8 mouse cellular contexts compared by ENCODE assay signal in the genomic region with DNA sequence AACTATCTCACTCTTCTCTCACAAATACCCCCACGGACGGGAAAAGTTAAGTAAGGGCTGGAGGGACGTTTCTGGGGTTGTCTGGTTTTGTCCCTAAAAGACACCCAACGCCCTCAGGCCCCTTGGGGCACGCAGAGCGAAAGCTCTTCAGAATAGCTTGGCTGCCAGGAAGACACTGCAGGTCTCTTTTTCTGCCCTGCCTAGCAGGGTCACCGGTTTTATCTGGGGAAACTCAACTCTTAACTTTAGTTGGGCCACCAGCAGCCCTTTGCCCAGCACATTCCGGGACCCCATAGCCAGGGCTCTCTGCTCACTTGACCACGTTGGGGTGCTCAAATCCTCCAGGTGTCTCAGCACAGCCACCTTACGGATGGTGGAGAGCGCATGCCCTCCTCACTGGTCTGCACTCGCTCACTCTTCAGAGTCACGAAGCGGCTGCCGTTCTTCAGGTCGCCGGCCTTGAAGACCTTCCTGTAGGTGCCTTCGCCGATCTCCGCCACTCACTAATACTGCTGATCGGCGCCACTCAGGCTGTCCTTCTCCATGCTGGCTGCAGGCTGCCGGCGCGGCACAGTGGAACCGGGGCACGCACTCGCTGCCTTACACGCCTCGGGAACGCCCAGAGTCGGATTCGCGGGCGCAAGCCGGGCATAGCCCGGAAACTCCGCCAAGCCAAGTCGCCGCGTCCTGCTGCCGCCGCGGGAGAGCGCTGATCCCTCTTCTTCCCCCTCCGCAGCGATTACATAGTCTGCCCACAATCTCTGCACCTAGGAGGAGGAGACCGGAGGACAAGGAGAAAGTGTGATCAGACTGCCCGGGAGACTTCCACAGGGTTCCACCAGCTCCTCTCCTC.
DNase-seq lines count a peak whose midpoint lies in the region; ATAC-seq lines count a peak whose summit lies in the region.

No protein-coding gene starts in this region.

- H3K27ac ChIP-seq in midbrain, embryonic 11.5 days (ENCODE audit: low read depth, low read length) = no peak overlapping the region

- 8% methylated on average over 48 of the region's 49 CpGs for WGBS in midbrain, embryonic 11.5 days

- peak overlapping the region; percentile 48 for H3K4me3 ChIP-seq in midbrain, embryonic 11.5 days (ENCODE audit: low read depth, low read length)

- H3K9ac ChIP-seq in midbrain, embryonic 11.5 days (ENCODE audit: low read length) = peak overlapping the region; percentile 49

- peak; percentile 41 to 80 for DNase-seq in adrenal gland, adult (ENCODE audit: inconsistent age in 2 of 2, low spot score in 1 of 2)
- no peak for DNase-seq in adrenal gland, adult 8-10 months
- DNase-seq in Muller cell, postnatal 12 days (ENCODE audit: inconsistent ontology term) = peak; percentile 60
- peak; percentile 67 for DNase-seq in embryo, embryonic 11 days
- DNase-seq in heart, postnatal 4 days = peak; percentile 51
- peak; percentile 28 for DNase-seq in left cerebral cortex, postnatal 4 days
- peak; percentile 95 for DNase-seq in midbrain, embryonic 11.5 days (ENCODE audit: low spot score, missing footprints)
- DNase-seq in testis, postnatal 10 days (ENCODE audit: low spot score) = peak; percentile 49

- H3K9me3 ChIP-seq in midbrain, embryonic 11.5 days (ENCODE audit: control insufficient read depth, low read length) = no peaks in the 10 kb centered on the region; the same call in 1 of the 2 replicates

- no peaks in the 10 kb centered on the region for H3K36me3 ChIP-seq in midbrain, embryonic 11.5 days (ENCODE audit: control insufficient read depth, insufficient read depth, low read length)

- intact Hi-C loops in left cerebral cortex, postnatal 4 days (cut with DNase I) = no loop called here

- ATAC-seq in midbrain, embryonic 11.5 days (ENCODE audit: low FRiP score) = peak; percentile 49

- H3K27me3 ChIP-seq in midbrain, embryonic 11.5 days (ENCODE audit: control insufficient read depth, insufficient read depth, low read length) = peaks cover 28% of the 10 kb centered on the region

- peaks cover 12% of the 10 kb centered on the region for H3K4me1 ChIP-seq in midbrain, embryonic 11.5 days (ENCODE audit: control insufficient read depth, insufficient read depth, low read length)

- peak overlapping the region; percentile 88 for H3K4me2 ChIP-seq in midbrain, embryonic 11.5 days
